Mouse (Mus musculus) MEL (cell line): Measurements from ENCODE around the gene Sorl1. TPM values are rescaled to one million over a fixed set of nuclear protein-coding genes. Genes with fewer than 3 reads are reported as not detected.

Experiments
- DNase-seq: peaks from one replicate; pipeline ENCODE4 v3.0.0; 2011; ENCODE audit warnings: low read depth, low spot score
- H3K27ac ChIP-seq: 2 replicates; pipeline ENCODE4 v1.5.1; 2012; ENCODE audit warnings: low read depth, mild to moderate bottlenecking, control low read depth, low read length, moderate library complexity; ENCODE audit not compliant: control insufficient read depth
- H3K27me3 ChIP-seq, 2 experiments: fragments of 150-350 bp in 1 of 2; sonication (generic) in 1 of 2; 2 replicates each; pipeline ENCODE4 v1.6.1; 2012; ENCODE audit warnings: low read length in 2 of 2, mild to moderate bottlenecking in 2 of 2, improper control_type of control experiment in 1 of 2, moderate library complexity in 1 of 2; ENCODE audit not compliant: insufficient read depth in 2 of 2, control insufficient read depth in 1 of 2
- H3K36me3 ChIP-seq, 2 experiments: 2 replicates each; pipeline ENCODE4 v1.6.1; 2012 to 2014; ENCODE audit warnings: low read length in 2 of 2, improper control_type of control experiment in 1 of 2, inconsistent platforms in 1 of 2, mild to moderate bottlenecking in 1 of 2; ENCODE audit not compliant: insufficient read depth in 2 of 2, control insufficient read depth in 1 of 2
- H3K4me1 ChIP-seq, 2 experiments: fragments of 150-350 bp in 1 of 2; sonication (generic) in 1 of 2; 2 replicates each; pipeline ENCODE4 v1.6.1; 2012; ENCODE audit warnings: low read length in 2 of 2, improper control_type of control experiment in 1 of 2, mild to moderate bottlenecking in 1 of 2; ENCODE audit not compliant: insufficient read depth in 2 of 2, control insufficient read depth in 1 of 2
- H3K4me3 ChIP-seq, 2 experiments: fragments of 150-350 bp in 1 of 2; sonication (generic) in 1 of 2; 2 replicates each; pipeline ENCODE4 v1.5.1; 2012; ENCODE audit warnings: low read depth in 2 of 2, low read length in 2 of 2, mild to moderate bottlenecking in 2 of 2, moderate library complexity in 2 of 2, control low read depth in 1 of 2, improper control_type of control experiment in 1 of 2; ENCODE audit not compliant: control insufficient read depth in 1 of 2, insufficient read depth in 1 of 2
- H3K79me2 ChIP-seq: 2 replicates; pipeline ENCODE4 v1.6.1; 2012; ENCODE audit warnings: mild to moderate bottlenecking, low read length, moderate library complexity; ENCODE audit not compliant: control insufficient read depth, poor library complexity, insufficient read depth
- H3K9ac ChIP-seq: 2 replicates; pipeline ENCODE4 v1.6.1; 2012; ENCODE audit warnings: low read depth, mild to moderate bottlenecking, control low read depth, low read length, moderate library complexity; ENCODE audit not compliant: control insufficient read depth, poor library complexity, severe bottlenecking
- H3K9me3 ChIP-seq: fragments of 150-350 bp; sonication (generic); replicated peaks from 2 replicates; pipeline ENCODE4 v1.6.1; 2012; ENCODE audit warnings: mild to moderate bottlenecking, low read length, improper control_type of control experiment, moderate library complexity; ENCODE audit not compliant: insufficient read depth
- CHD1 ChIP-seq: IDR thresholded peaks from 2 replicates; pipeline ENCODE4 v1.6.1; 2012; ENCODE audit warnings: low read depth, mild to moderate bottlenecking, inconsistent platforms, low read length, improper control_type of control experiment
- CHD2 ChIP-seq: IDR thresholded peaks from 2 replicates; pipeline ENCODE4 v1.6.1; 2011; ENCODE audit warnings: low read length, improper control_type of control experiment
- CTCF ChIP-seq, 3 experiments: IDR thresholded peaks in 2 of 3; conservative IDR thresholded peaks in 1 of 3; 2 replicates each; pipeline ENCODE4 v1.5.1; 2011 to 2012; ENCODE audit warnings: low read length in 3 of 3, low read depth in 2 of 3, mild to moderate bottlenecking in 2 of 3, improper control_type of control experiment in 1 of 3, inconsistent platforms in 1 of 3, mixed read lengths in 1 of 3, moderate library complexity in 1 of 3; ENCODE audit not compliant: control insufficient read depth in 1 of 3, insufficient read depth in 1 of 3, poor library complexity in 1 of 3, severe bottlenecking in 1 of 3
- E2F4 ChIP-seq: IDR thresholded peaks from 2 replicates; pipeline ENCODE4 v1.6.1; 2011; ENCODE audit warnings: low read depth, low read length, improper control_type of control experiment, borderline replicate concordance
- ELF1 ChIP-seq: IDR thresholded peaks from 2 replicates; pipeline ENCODE4 v1.6.1; 2014; ENCODE audit warnings: low read depth, mild to moderate bottlenecking, inconsistent platforms, low read length, improper control_type of control experiment, moderate library complexity
- EP300 ChIP-seq, 2 experiments: IDR thresholded peaks; 2 replicates each; pipeline ENCODE4 v1.6.1; 2011; ENCODE audit warnings: improper control_type of control experiment in 2 of 2, low read length in 2 of 2, low read depth in 1 of 2, mild to moderate bottlenecking in 1 of 2
- ETS1 ChIP-seq: IDR thresholded peaks from 2 replicates; pipeline ENCODE4 v1.6.1; 2012; ENCODE audit warnings: low read depth, mild to moderate bottlenecking, inconsistent platforms, low read length, improper control_type of control experiment, moderate library complexity
- GABPA ChIP-seq: IDR thresholded peaks from 2 replicates; pipeline ENCODE4 v1.6.1; 2012; ENCODE audit warnings: low read depth, mild to moderate bottlenecking, inconsistent platforms, low read length, improper control_type of control experiment, moderate library complexity
- HCFC1 ChIP-seq: IDR thresholded peaks from 2 replicates; pipeline ENCODE4 v1.6.1; 2012; ENCODE audit warnings: low read depth, mild to moderate bottlenecking, inconsistent platforms, low read length, improper control_type of control experiment, moderate library complexity
- JUND ChIP-seq: IDR thresholded peaks from 2 replicates; pipeline ENCODE4 v1.6.1; 2011; ENCODE audit warnings: low read depth, mild to moderate bottlenecking, improper control_type of control experiment, low read length
- MAFK ChIP-seq: IDR thresholded peaks from 2 replicates; pipeline ENCODE4 v1.6.1; 2011; ENCODE audit warnings: low read depth, mild to moderate bottlenecking, low read length, improper control_type of control experiment, borderline replicate concordance
- MAX ChIP-seq: IDR thresholded peaks from 2 replicates; pipeline ENCODE4 v1.6.1; 2011; ENCODE audit warnings: low read length, improper control_type of control experiment
- MAZ ChIP-seq: IDR thresholded peaks from 2 replicates; pipeline ENCODE4 v1.6.1; 2012; ENCODE audit warnings: low read depth, mild to moderate bottlenecking, inconsistent platforms, low read length, improper control_type of control experiment
- NELFE ChIP-seq: IDR thresholded peaks from 2 replicates; pipeline ENCODE4 v1.6.1; 2011; ENCODE audit warnings: low read depth, low read length, improper control_type of control experiment
- NRF1 ChIP-seq: IDR thresholded peaks from 2 replicates; pipeline ENCODE4 v1.6.1; 2014; ENCODE audit warnings: low read depth, mild to moderate bottlenecking, inconsistent platforms, low read length, improper control_type of control experiment, moderate library complexity; ENCODE audit not compliant: poor library complexity, insufficient read depth, severe bottlenecking
- POLR2AphosphoS2 ChIP-seq: IDR thresholded peaks from 2 replicates; pipeline ENCODE4 v1.6.1; 2011; ENCODE audit warnings: low read length, improper control_type of control experiment
- RAD21 ChIP-seq: IDR thresholded peaks from 2 replicates; pipeline ENCODE4 v1.6.1; 2011; ENCODE audit warnings: mild to moderate bottlenecking, low read depth, low read length, improper control_type of control experiment
- RCOR1 ChIP-seq: IDR thresholded peaks from 2 replicates; pipeline ENCODE4 v1.6.1; 2012; ENCODE audit warnings: low read depth, mild to moderate bottlenecking, inconsistent platforms, low read length, improper control_type of control experiment
- SIN3A ChIP-seq: IDR thresholded peaks from 2 replicates; pipeline ENCODE4 v1.6.1; 2012; ENCODE audit warnings: low read length, improper control_type of control experiment, inconsistent platforms
- TAL1 ChIP-seq: IDR thresholded peaks from 2 replicates; pipeline ENCODE4 v1.6.1; 2012; ENCODE audit warnings: mild to moderate bottlenecking, inconsistent platforms, low read length, moderate library complexity, mixed read lengths
- UBTF ChIP-seq: IDR thresholded peaks from 2 replicates; pipeline ENCODE4 v1.6.1; 2012; ENCODE audit warnings: low read depth, mild to moderate bottlenecking, inconsistent platforms, low read length, improper control_type of control experiment, moderate library complexity, borderline replicate concordance; ENCODE audit not compliant: insufficient read depth
- ZC3H11A ChIP-seq: IDR thresholded peaks from 2 replicates; pipeline ENCODE4 v1.6.1; 2012; ENCODE audit warnings: low read depth, mild to moderate bottlenecking, inconsistent platforms, low read length, improper control_type of control experiment
- ZMIZ1 ChIP-seq: IDR thresholded peaks from 2 replicates; pipeline ENCODE4 v1.6.1; 2012; ENCODE audit warnings: low read depth, mild to moderate bottlenecking, inconsistent platforms, low read length, improper control_type of control experiment, moderate library complexity
- ZNF384 ChIP-seq: IDR thresholded peaks from 2 replicates; pipeline ENCODE4 v1.6.1; 2012; ENCODE audit warnings: low read depth, mild to moderate bottlenecking, inconsistent platforms, low read length, improper control_type of control experiment
- polyA plus RNA-seq, 2 experiments: library from polyadenylated mRNA; stranded (reverse) in 1 of 2; unstranded in 1 of 2; fragments of >175 nt in 1 of 2; fragments of >200 nt in 1 of 2; gene quantifications; 2 replicates each; pipeline versions ENCODE4 v1.2.1 to v1.2.4; 2012; ENCODE audit warnings: low replicate concordance in 2 of 2, low read depth in 1 of 2; ENCODE audit not compliant: insufficient read length in 2 of 2, insufficient read depth in 1 of 2, missing spikeins in 1 of 2
- total RNA-seq: library from RNA; depleted of rRNA; stranded (reverse); fragments of 300-350 nt; gene quantifications from 2 replicates; pipeline ENCODE4 v1.2.3, GENCODE M21; 2012

Gene Sorl1
- total and polyA plus RNA-seq, 3 experiments = not detected

DNA sequence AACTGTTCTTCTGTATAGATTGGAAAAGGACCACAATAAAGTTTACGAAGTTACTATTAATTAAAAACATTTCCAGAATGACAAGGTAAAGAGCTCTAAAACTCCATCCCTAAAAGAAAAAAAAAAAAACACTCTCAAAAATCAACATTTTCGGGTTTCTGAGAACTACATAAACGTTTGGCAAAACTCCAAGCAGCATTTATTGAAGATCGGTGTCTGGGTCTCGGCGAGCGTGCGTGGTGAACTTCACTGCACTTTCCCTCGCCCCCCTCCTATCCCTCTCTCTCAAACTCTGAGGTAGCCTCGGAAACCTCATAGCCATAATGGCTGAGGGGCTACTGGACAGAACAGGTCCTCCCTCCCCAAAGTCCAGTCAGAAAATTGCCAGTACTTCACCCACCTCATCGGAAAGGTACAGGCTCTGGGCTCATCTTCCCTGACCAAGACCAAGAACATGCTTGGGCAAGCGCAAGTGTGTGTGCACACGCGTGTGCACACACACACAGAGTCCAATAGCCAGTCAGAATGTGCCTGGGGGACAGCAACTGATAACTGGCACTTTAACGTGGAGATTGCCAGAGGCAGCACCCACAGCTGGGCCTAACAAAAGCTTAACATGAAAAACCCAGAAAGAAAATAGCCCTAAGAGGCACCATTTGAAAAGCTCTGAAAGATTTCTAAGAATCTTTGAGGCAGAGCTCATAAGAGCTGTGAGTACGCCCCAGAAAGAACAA, 46.8 kb downstream of the Sorl1 start:
- no peaks in the 10 kb centered on the region for H3K4me1 ChIP-seq
- no peaks in the 10 kb centered on the region for H3K36me3 ChIP-seq
- DNase-seq = no peak
- H3K27ac ChIP-seq = no peak overlapping the region
- TF ChIP-seq ZC3H11A (no peak), RCOR1 (no peak), HCFC1 (no peak), MAFK (no peak), SIN3A (no peak), ELF1 (no peak), NELFE (no peak), MAX (no peak), CHD2 (no peak), NRF1 (no peak), TAL1 (no peak), MAZ (no peak)
- H3K27me3 ChIP-seq = no peaks in the 10 kb centered on the region
- H3K79me2 ChIP-seq = no peaks in the 10 kb centered on the region
- H3K9ac ChIP-seq = no peak overlapping the region
- H3K4me3 ChIP-seq = no peak overlapping the region
- no peaks in the 10 kb centered on the region for H3K9me3 ChIP-seq

DNA sequence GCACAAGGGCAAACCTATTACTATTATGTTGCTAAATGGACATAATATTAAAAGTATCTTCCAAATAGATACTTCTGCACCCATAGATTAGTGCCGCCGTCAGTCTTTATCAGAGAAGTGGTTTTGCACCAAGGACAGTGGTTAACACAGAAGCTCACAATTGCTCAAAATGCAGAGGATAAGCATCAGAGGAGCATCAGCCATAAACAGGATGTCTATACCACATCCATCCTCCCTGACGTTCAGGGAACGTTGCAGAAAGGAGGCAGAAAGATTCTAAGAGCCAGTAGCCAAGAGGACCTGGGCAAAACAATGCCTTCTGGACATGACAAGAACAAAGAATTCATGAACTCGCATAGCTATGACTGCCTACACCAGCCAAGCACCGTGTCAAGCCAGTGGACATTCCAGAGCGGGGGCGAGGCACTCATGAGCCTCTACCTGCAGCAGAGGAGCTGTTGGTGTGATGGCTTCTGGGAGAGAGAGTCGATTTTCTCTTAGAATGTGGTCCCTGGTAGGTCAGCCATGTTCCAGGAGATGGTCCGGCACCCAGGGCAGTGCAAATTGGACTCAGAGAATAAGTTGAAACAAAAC, 47.7 kb downstream of the Sorl1 start:
- DNase-seq = no peak
- no peaks in the 10 kb centered on the region for H3K36me3 ChIP-seq
- H3K79me2 ChIP-seq = no peaks in the 10 kb centered on the region

DNA sequence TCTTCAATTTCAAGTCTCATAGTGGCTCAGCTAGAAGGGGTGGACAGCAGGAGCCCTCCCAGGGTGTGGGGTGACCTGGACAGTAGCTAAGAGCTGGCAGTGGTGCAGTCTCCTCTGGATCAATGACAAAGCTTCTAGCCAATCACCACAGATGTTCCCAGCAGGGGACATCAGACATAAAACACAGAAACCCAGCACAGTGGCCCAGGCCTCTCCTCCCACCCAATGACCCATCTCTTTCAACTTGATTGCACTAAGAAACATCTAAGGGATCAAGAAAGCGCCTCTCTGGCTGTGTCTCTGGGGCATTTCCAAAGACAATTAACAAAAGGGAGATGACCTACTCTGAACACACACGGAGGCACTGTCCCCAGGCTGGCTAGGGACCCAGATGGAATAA, 48.9 kb downstream of the Sorl1 start:
- no peak for TF ChIP-seq CTCF (IDR thresholded peaks at IDR 0.05 in 2 of 3, conservative IDR thresholded peaks at IDR 0.05 in 1 of 3; ENCODE audit: control insufficient read depth in 1 of 3, insufficient read depth in 1 of 3, low read depth in 2 of 3, low read length in 3 of 3, poor library complexity in 1 of 3, severe bottlenecking in 1 of 3)
- TF ChIP-seq ELF1 = no peak
- TF ChIP-seq JUND = no peak
- TF ChIP-seq NELFE = no peak
- TF ChIP-seq MAX = no peak
- no peak for TF ChIP-seq UBTF
- TF ChIP-seq NRF1 = no peak
- TF ChIP-seq GABPA = no peak
- no peak for TF ChIP-seq POLR2AphosphoS2
- no peak for TF ChIP-seq CHD1
- no peak for TF ChIP-seq E2F4
- no peak for TF ChIP-seq ZNF384
- no peak for TF ChIP-seq RAD21
- no peak for TF ChIP-seq MAZ
- TF ChIP-seq ZMIZ1 = no peak
- TF ChIP-seq MAFK = no peak
- TF ChIP-seq ETS1 = no peak
- no peak for TF ChIP-seq CHD2
- TF ChIP-seq RCOR1 = no peak
- Histone ChIP-seq H3K79me2 (no peaks in the 10 kb centered on the region), H3K9ac (no peak overlapping the region), H3K27me3 (no peaks in the 10 kb centered on the region), H3K4me1 (no peaks in the 10 kb centered on the region), H3K4me3 (no peak overlapping the region), H3K9me3 (no peaks in the 10 kb centered on the region), H3K36me3 (no peaks in the 10 kb centered on the region), H3K27ac (no peak overlapping the region)
- DNase-seq = no peak

More for the DNA sequence above, 47.7 kb downstream of the Sorl1 start:
- no peak for TF ChIP-seq EP300 (IDR thresholded peaks at IDR 0.05; ENCODE audit: low read depth in 1 of 2, low read length in 2 of 2)
- no peak for TF ChIP-seq ETS1
- no peak for TF ChIP-seq RCOR1
- TF ChIP-seq GABPA = no peak
- no peaks in the 10 kb centered on the region for H3K27me3 ChIP-seq
- no peaks in the 10 kb centered on the region for H3K9me3 ChIP-seq
- H3K4me1 ChIP-seq = no peaks in the 10 kb centered on the region
- no peak overlapping the region for H3K4me3 ChIP-seq
- no peak overlapping the region for H3K27ac ChIP-seq
- no peak overlapping the region for H3K9ac ChIP-seq
